Mouse (Mus musculus) MEL (cell line): ENCODE data around the gene Rpgrip1l. TPM values are rescaled to one million over a fixed set of nuclear protein-coding genes. Genes with fewer than 3 reads are reported as not detected.
A peak's percentile ranks its signal among the peaks of the same experiment; 100 is the strongest.

ENCODE experiments used
- DNase-seq: peaks from one replicate; pipeline ENCODE4 v3.0.0; 2011; ENCODE audit warnings: low read depth, low spot score
- H3K27ac ChIP-seq: 2 replicates; pipeline ENCODE4 v1.5.1; 2012; ENCODE audit warnings: low read depth, mild to moderate bottlenecking, control low read depth, low read length, moderate library complexity; ENCODE audit not compliant: control insufficient read depth
- H3K27me3 ChIP-seq, 2 experiments: fragments of 150-350 bp in 1 of 2; sonication (generic) in 1 of 2; 2 replicates each; pipeline ENCODE4 v1.6.1; 2012; ENCODE audit warnings: low read length in 2 of 2, mild to moderate bottlenecking in 2 of 2, improper control_type of control experiment in 1 of 2, moderate library complexity in 1 of 2; ENCODE audit not compliant: insufficient read depth in 2 of 2, control insufficient read depth in 1 of 2
- H3K36me3 ChIP-seq, 2 experiments: 2 replicates each; pipeline ENCODE4 v1.6.1; 2012 to 2014; ENCODE audit warnings: low read length in 2 of 2, improper control_type of control experiment in 1 of 2, inconsistent platforms in 1 of 2, mild to moderate bottlenecking in 1 of 2; ENCODE audit not compliant: insufficient read depth in 2 of 2, control insufficient read depth in 1 of 2
- H3K4me1 ChIP-seq, 2 experiments: fragments of 150-350 bp in 1 of 2; sonication (generic) in 1 of 2; 2 replicates each; pipeline ENCODE4 v1.6.1; 2012; ENCODE audit warnings: low read length in 2 of 2, improper control_type of control experiment in 1 of 2, mild to moderate bottlenecking in 1 of 2; ENCODE audit not compliant: insufficient read depth in 2 of 2, control insufficient read depth in 1 of 2
- H3K4me3 ChIP-seq, 2 experiments: fragments of 150-350 bp in 1 of 2; sonication (generic) in 1 of 2; 2 replicates each; pipeline ENCODE4 v1.5.1; 2012; ENCODE audit warnings: low read depth in 2 of 2, low read length in 2 of 2, mild to moderate bottlenecking in 2 of 2, moderate library complexity in 2 of 2, control low read depth in 1 of 2, improper control_type of control experiment in 1 of 2; ENCODE audit not compliant: control insufficient read depth in 1 of 2, insufficient read depth in 1 of 2
- H3K79me2 ChIP-seq: 2 replicates; pipeline ENCODE4 v1.6.1; 2012; ENCODE audit warnings: mild to moderate bottlenecking, low read length, moderate library complexity; ENCODE audit not compliant: control insufficient read depth, poor library complexity, insufficient read depth
- H3K9ac ChIP-seq: 2 replicates; pipeline ENCODE4 v1.6.1; 2012; ENCODE audit warnings: low read depth, mild to moderate bottlenecking, control low read depth, low read length, moderate library complexity; ENCODE audit not compliant: control insufficient read depth, poor library complexity, severe bottlenecking
- H3K9me3 ChIP-seq: fragments of 150-350 bp; sonication (generic); replicated peaks from 2 replicates; pipeline ENCODE4 v1.6.1; 2012; ENCODE audit warnings: mild to moderate bottlenecking, low read length, improper control_type of control experiment, moderate library complexity; ENCODE audit not compliant: insufficient read depth
- BHLHE40 ChIP-seq: IDR thresholded peaks from 2 replicates; pipeline ENCODE4 v1.6.1; 2012; ENCODE audit warnings: low read depth, mild to moderate bottlenecking, inconsistent platforms, low read length, improper control_type of control experiment, borderline replicate concordance
- CHD1 ChIP-seq: IDR thresholded peaks from 2 replicates; pipeline ENCODE4 v1.6.1; 2012; ENCODE audit warnings: low read depth, mild to moderate bottlenecking, inconsistent platforms, low read length, improper control_type of control experiment
- CHD2 ChIP-seq: IDR thresholded peaks from 2 replicates; pipeline ENCODE4 v1.6.1; 2011; ENCODE audit warnings: low read length, improper control_type of control experiment
- E2F4 ChIP-seq: IDR thresholded peaks from 2 replicates; pipeline ENCODE4 v1.6.1; 2011; ENCODE audit warnings: low read depth, low read length, improper control_type of control experiment, borderline replicate concordance
- ELF1 ChIP-seq: IDR thresholded peaks from 2 replicates; pipeline ENCODE4 v1.6.1; 2014; ENCODE audit warnings: low read depth, mild to moderate bottlenecking, inconsistent platforms, low read length, improper control_type of control experiment, moderate library complexity
- ETS1 ChIP-seq: IDR thresholded peaks from 2 replicates; pipeline ENCODE4 v1.6.1; 2012; ENCODE audit warnings: low read depth, mild to moderate bottlenecking, inconsistent platforms, low read length, improper control_type of control experiment, moderate library complexity
- GABPA ChIP-seq: IDR thresholded peaks from 2 replicates; pipeline ENCODE4 v1.6.1; 2012; ENCODE audit warnings: low read depth, mild to moderate bottlenecking, inconsistent platforms, low read length, improper control_type of control experiment, moderate library complexity
- HCFC1 ChIP-seq: IDR thresholded peaks from 2 replicates; pipeline ENCODE4 v1.6.1; 2012; ENCODE audit warnings: low read depth, mild to moderate bottlenecking, inconsistent platforms, low read length, improper control_type of control experiment, moderate library complexity
- JUND ChIP-seq: IDR thresholded peaks from 2 replicates; pipeline ENCODE4 v1.6.1; 2011; ENCODE audit warnings: low read depth, mild to moderate bottlenecking, improper control_type of control experiment, low read length
- MAFK ChIP-seq: IDR thresholded peaks from 2 replicates; pipeline ENCODE4 v1.6.1; 2011; ENCODE audit warnings: low read depth, mild to moderate bottlenecking, low read length, improper control_type of control experiment, borderline replicate concordance
- MAX ChIP-seq: IDR thresholded peaks from 2 replicates; pipeline ENCODE4 v1.6.1; 2011; ENCODE audit warnings: low read length, improper control_type of control experiment
- MAZ ChIP-seq: IDR thresholded peaks from 2 replicates; pipeline ENCODE4 v1.6.1; 2012; ENCODE audit warnings: low read depth, mild to moderate bottlenecking, inconsistent platforms, low read length, improper control_type of control experiment
- MEF2A ChIP-seq: IDR thresholded peaks from 2 replicates; pipeline ENCODE4 v1.6.1; 2014; ENCODE audit warnings: low read depth, mild to moderate bottlenecking, inconsistent platforms, low read length, improper control_type of control experiment; ENCODE audit not compliant: poor library complexity, insufficient replicate concordance, severe bottlenecking; ENCODE audit errors: extremely low read depth
- MXI1 ChIP-seq: IDR thresholded peaks from 2 replicates; pipeline ENCODE4 v1.6.1; 2011; ENCODE audit warnings: mild to moderate bottlenecking, low read depth, low read length, improper control_type of control experiment
- MYB ChIP-seq: IDR thresholded peaks from 2 replicates; pipeline ENCODE4 v1.6.1; 2011; ENCODE audit warnings: mild to moderate bottlenecking, low read depth, low read length, improper control_type of control experiment
- MYC ChIP-seq: IDR thresholded peaks from 2 replicates; pipeline ENCODE4 v1.6.1; 2011; ENCODE audit warnings: low read depth, mild to moderate bottlenecking, low read length, improper control_type of control experiment, moderate library complexity
- NRF1 ChIP-seq: IDR thresholded peaks from 2 replicates; pipeline ENCODE4 v1.6.1; 2014; ENCODE audit warnings: low read depth, mild to moderate bottlenecking, inconsistent platforms, low read length, improper control_type of control experiment, moderate library complexity; ENCODE audit not compliant: poor library complexity, insufficient read depth, severe bottlenecking
- POLR2A ChIP-seq, 2 experiments: IDR thresholded peaks; 2 replicates each; pipeline ENCODE4 v1.6.1; 2011 to 2012; ENCODE audit warnings: low read length in 2 of 2, mild to moderate bottlenecking in 2 of 2, control low read depth in 1 of 2, improper control_type of control experiment in 1 of 2, low read depth in 1 of 2, moderate library complexity in 1 of 2; ENCODE audit not compliant: control insufficient read depth in 1 of 2, insufficient read depth in 1 of 2, poor library complexity in 1 of 2
- POLR2AphosphoS2 ChIP-seq: IDR thresholded peaks from 2 replicates; pipeline ENCODE4 v1.6.1; 2011; ENCODE audit warnings: low read length, improper control_type of control experiment
- RAD21 ChIP-seq: IDR thresholded peaks from 2 replicates; pipeline ENCODE4 v1.6.1; 2011; ENCODE audit warnings: mild to moderate bottlenecking, low read depth, low read length, improper control_type of control experiment
- RCOR1 ChIP-seq: IDR thresholded peaks from 2 replicates; pipeline ENCODE4 v1.6.1; 2012; ENCODE audit warnings: low read depth, mild to moderate bottlenecking, inconsistent platforms, low read length, improper control_type of control experiment
- SIN3A ChIP-seq: IDR thresholded peaks from 2 replicates; pipeline ENCODE4 v1.6.1; 2012; ENCODE audit warnings: low read length, improper control_type of control experiment, inconsistent platforms
- TAL1 ChIP-seq: IDR thresholded peaks from 2 replicates; pipeline ENCODE4 v1.6.1; 2012; ENCODE audit warnings: mild to moderate bottlenecking, inconsistent platforms, low read length, moderate library complexity, mixed read lengths
- TBP ChIP-seq: IDR thresholded peaks from 2 replicates; pipeline ENCODE4 v1.8.0; 2011; ENCODE audit warnings: low read depth, low read length, improper control_type of control experiment
- UBTF ChIP-seq: IDR thresholded peaks from 2 replicates; pipeline ENCODE4 v1.6.1; 2012; ENCODE audit warnings: low read depth, mild to moderate bottlenecking, inconsistent platforms, low read length, improper control_type of control experiment, moderate library complexity, borderline replicate concordance; ENCODE audit not compliant: insufficient read depth
- USF1 ChIP-seq: IDR thresholded peaks from 2 replicates; pipeline ENCODE4 v1.6.1; 2014; ENCODE audit warnings: low read depth, mild to moderate bottlenecking, inconsistent platforms, low read length, improper control_type of control experiment, moderate library complexity
- USF2 ChIP-seq, 2 experiments: IDR thresholded peaks; 2 replicates each; pipeline ENCODE4 v1.6.1; 2011 to 2012; ENCODE audit warnings: improper control_type of control experiment in 2 of 2, low read length in 2 of 2, borderline replicate concordance in 1 of 2, inconsistent platforms in 1 of 2, low read depth in 1 of 2, mild to moderate bottlenecking in 1 of 2; ENCODE audit not compliant: insufficient read depth in 1 of 2
- ZC3H11A ChIP-seq: IDR thresholded peaks from 2 replicates; pipeline ENCODE4 v1.6.1; 2012; ENCODE audit warnings: low read depth, mild to moderate bottlenecking, inconsistent platforms, low read length, improper control_type of control experiment
- ZKSCAN1 ChIP-seq: IDR thresholded peaks from 2 replicates; pipeline ENCODE4 v1.6.1; 2012; ENCODE audit warnings: low read depth, mild to moderate bottlenecking, inconsistent platforms, low read length, improper control_type of control experiment, moderate library complexity
- ZMIZ1 ChIP-seq: IDR thresholded peaks from 2 replicates; pipeline ENCODE4 v1.6.1; 2012; ENCODE audit warnings: low read depth, mild to moderate bottlenecking, inconsistent platforms, low read length, improper control_type of control experiment, moderate library complexity
- ZNF384 ChIP-seq: IDR thresholded peaks from 2 replicates; pipeline ENCODE4 v1.6.1; 2012; ENCODE audit warnings: low read depth, mild to moderate bottlenecking, inconsistent platforms, low read length, improper control_type of control experiment
- polyA plus RNA-seq, 2 experiments: library from polyadenylated mRNA; stranded (reverse) in 1 of 2; unstranded in 1 of 2; fragments of >175 nt in 1 of 2; fragments of >200 nt in 1 of 2; gene quantifications; 2 replicates each; pipeline versions ENCODE4 v1.2.1 to v1.2.4; 2012; ENCODE audit warnings: low replicate concordance in 2 of 2, low read depth in 1 of 2; ENCODE audit not compliant: insufficient read length in 2 of 2, insufficient read depth in 1 of 2, missing spikeins in 1 of 2
- total RNA-seq: library from RNA; depleted of rRNA; stranded (reverse); fragments of 300-350 nt; gene quantifications from 2 replicates; pipeline ENCODE4 v1.2.3, GENCODE M21; 2012

Rpgrip1l gene
- total and polyA plus RNA-seq, 3 experiments: 2.9 to 3.9 TPM; not detected in 1

- peak; percentile 63; the same call in 1 of the 2 replicates for TF ChIP-seq TBP
- no peak for TF ChIP-seq USF2 (IDR thresholded peaks at IDR 0.05; ENCODE audit: borderline replicate concordance in 1 of 2, insufficient read depth in 1 of 2, low read depth in 1 of 2, low read length in 2 of 2)
- peak; percentile 84 for TF ChIP-seq TAL1
- 0 out of 2 replicates have a peak, but pooled peaks have one; percentile 35 for TF ChIP-seq JUND
- TF ChIP-seq MAFK: no peak
- no peak for TF ChIP-seq ELF1
- no peak for TF ChIP-seq GABPA
- TF ChIP-seq MAX: peak; percentile 83
Measured at GRCm38 (mm10) chr8:91250966-91251365, 62.1 kb downstream of the Rpgrip1l start (continued).

- peak overlapping the region; percentile 1 to 37; a peak in 2 of 4 replicates for H3K4me3 ChIP-seq
- DNase-seq: peak; percentile 92
- peak overlapping the region; percentile 19; the same call in 1 of the 2 replicates for H3K9ac ChIP-seq
- H3K79me2 ChIP-seq: no peaks in the 10 kb centered on the region
- no peaks in the 10 kb centered on the region for H3K27me3 ChIP-seq
- H3K9me3 ChIP-seq: no peaks in the 10 kb centered on the region
- peaks cover 18% of the 10 kb centered on the region in 2 experiments for H3K4me1 ChIP-seq
- H3K27ac ChIP-seq: peak overlapping the region; percentile 99
- peaks cover 0 to 28% of the 10 kb centered on the region in 2 experiments; a peak in 3 of 4 replicates for H3K36me3 ChIP-seq
- peak; percentile 62; the same call in 1 of the 2 replicates for TF ChIP-seq MYB
- TF ChIP-seq NRF1: no peak
- TF ChIP-seq USF1: no peak
- peak; percentile 41; the same call in 1 of the 2 replicates for TF ChIP-seq TAL1
- no peak for TF ChIP-seq ZKSCAN1
- TF ChIP-seq ELF1: no peak
- TF ChIP-seq RAD21: no peak
- TF ChIP-seq ETS1: peak; percentile 68
- no peak for TF ChIP-seq POLR2A (IDR thresholded peaks at IDR 0.05; ENCODE audit: control insufficient read depth in 1 of 2, insufficient read depth in 1 of 2, low read depth in 1 of 2, low read length in 2 of 2, poor library complexity in 1 of 2)
- no peak for TF ChIP-seq TBP
- peak; percentile 52; the same call in 1 of the 2 replicates for TF ChIP-seq SIN3A
- TF ChIP-seq HCFC1: no peak
- peak; percentile 63; the same call in 1 of the 2 replicates for TF ChIP-seq ZNF384
- no peak for TF ChIP-seq MAFK
- TF ChIP-seq POLR2AphosphoS2: no peak
- no peak for TF ChIP-seq MAZ
- TF ChIP-seq MYC: no peak
- no peak for TF ChIP-seq E2F4
- no peak for TF ChIP-seq MAX
- TF ChIP-seq BHLHE40: peak; percentile 62; the same call in 1 of the 2 replicates
- peak; percentile 47; the same call in 1 of the 2 replicates for TF ChIP-seq RCOR1
- TF ChIP-seq ZC3H11A: no peak
- TF ChIP-seq MEF2A: no peak
- no peak for TF ChIP-seq UBTF
- no peak for TF ChIP-seq ZMIZ1
- TF ChIP-seq CHD1: no peak
- peak; percentile 25; the same call in 1 of the 2 replicates for TF ChIP-seq MXI1
- no peak for TF ChIP-seq USF2 (IDR thresholded peaks at IDR 0.05; ENCODE audit: borderline replicate concordance in 1 of 2, insufficient read depth in 1 of 2, low read depth in 1 of 2, low read length in 2 of 2)
- no peak for TF ChIP-seq GABPA
- TF ChIP-seq CHD2: no peak
- no peak for TF ChIP-seq JUND
Measured at GRCm38 (mm10) chr8:91249758-91250466, 63.1 kb downstream of the Rpgrip1l start.
